Mouse (Mus musculus) liver, embryonic 11.5 days (tissue): Measurements from ENCODE around the gene Pkd1. TPM values are rescaled to one million over a fixed set of nuclear protein-coding genes. Genes with fewer than 3 reads are reported as not detected.
A peak's percentile ranks its signal among the peaks of the same experiment; 100 is the strongest.

Experiments
- ATAC-seq: fragments of 200-750 bp; cut with Nextera tagmentation; replicated peaks from 2 replicates; pipeline ENCODE4 v1.8.0; 2017; ENCODE audit warnings: moderate number of reproducible peaks, mild to moderate bottlenecking, moderate TSS enrichment, moderate library complexity; ENCODE audit not compliant: low FRiP score
- DNase-seq: peaks from one replicate; pipeline ENCODE4 v3.0.0-alpha.2; 2017; ENCODE audit warnings: low spot score
- H3K27ac ChIP-seq: fragments of 300-500 bp; sonication (generic); 2 replicates; pipeline ENCODE4 v1.5.1; 2014; ENCODE audit warnings: mild to moderate bottlenecking, low read depth, low read length, control low read depth
- H3K27me3 ChIP-seq: fragments of 300-500 bp; sonication (generic); replicated peaks from 2 replicates; pipeline ENCODE4 v1.6.1; 2014; ENCODE audit warnings: low read length, mixed read lengths; ENCODE audit not compliant: control insufficient read depth, insufficient read depth
- H3K36me3 ChIP-seq: fragments of 300-500 bp; sonication (generic); 2 replicates; pipeline ENCODE4 v1.6.1; 2014; ENCODE audit warnings: mild to moderate bottlenecking, low read length, moderate library complexity, mixed read lengths; ENCODE audit not compliant: control insufficient read depth, insufficient read depth
- H3K4me1 ChIP-seq: fragments of 300-500 bp; sonication (generic); replicated peaks from 2 replicates; pipeline ENCODE4 v1.6.1; 2014; ENCODE audit warnings: low read length, mixed read lengths; ENCODE audit not compliant: control insufficient read depth, insufficient read depth
- H3K4me2 ChIP-seq: fragments of 300-500 bp; sonication (generic); 2 replicates; pipeline ENCODE4 v1.6.1; 2014; ENCODE audit warnings: mild to moderate bottlenecking, control low read depth, moderate library complexity
- H3K4me3 ChIP-seq: fragments of 300-500 bp; sonication (generic); 2 replicates; pipeline ENCODE4 v1.5.1; 2014; ENCODE audit warnings: low read depth, low read length, control low read depth
- H3K9ac ChIP-seq: fragments of 300-500 bp; sonication (generic); 2 replicates; pipeline ENCODE4 v1.6.1; 2014; ENCODE audit warnings: low read depth, low read length, control low read depth
- H3K9me3 ChIP-seq: fragments of 300-500 bp; sonication (generic); 2 replicates; pipeline ENCODE4 v1.6.1; 2016; ENCODE audit warnings: low read length, inconsistent platforms, mixed read lengths; ENCODE audit not compliant: control insufficient read depth
- WGBS: fragments of 180-500 bp; shearing (Covaris S2); extraction: QIAGEN DNeasy Blood & Tissue Kit; methylation state at CpG from one replicate; pipeline ENCODE4 v1.1.7; 2014; 5-methylcytosine and 5-hydroxymethylcytosine counted together
- polyA plus RNA-seq: library from polyadenylated mRNA; unstranded; fragments of >200 nt; fragmentation: Nextera tagmentation; extraction: Ambion mirVana; gene quantifications from 2 replicates; pipeline ENCODE4 v1.2.1, GENCODE M21; 2014

Pkd1 gene
- polyA plus RNA-seq: 8.7 and 12.2 TPM in 2 replicates

DNA sequence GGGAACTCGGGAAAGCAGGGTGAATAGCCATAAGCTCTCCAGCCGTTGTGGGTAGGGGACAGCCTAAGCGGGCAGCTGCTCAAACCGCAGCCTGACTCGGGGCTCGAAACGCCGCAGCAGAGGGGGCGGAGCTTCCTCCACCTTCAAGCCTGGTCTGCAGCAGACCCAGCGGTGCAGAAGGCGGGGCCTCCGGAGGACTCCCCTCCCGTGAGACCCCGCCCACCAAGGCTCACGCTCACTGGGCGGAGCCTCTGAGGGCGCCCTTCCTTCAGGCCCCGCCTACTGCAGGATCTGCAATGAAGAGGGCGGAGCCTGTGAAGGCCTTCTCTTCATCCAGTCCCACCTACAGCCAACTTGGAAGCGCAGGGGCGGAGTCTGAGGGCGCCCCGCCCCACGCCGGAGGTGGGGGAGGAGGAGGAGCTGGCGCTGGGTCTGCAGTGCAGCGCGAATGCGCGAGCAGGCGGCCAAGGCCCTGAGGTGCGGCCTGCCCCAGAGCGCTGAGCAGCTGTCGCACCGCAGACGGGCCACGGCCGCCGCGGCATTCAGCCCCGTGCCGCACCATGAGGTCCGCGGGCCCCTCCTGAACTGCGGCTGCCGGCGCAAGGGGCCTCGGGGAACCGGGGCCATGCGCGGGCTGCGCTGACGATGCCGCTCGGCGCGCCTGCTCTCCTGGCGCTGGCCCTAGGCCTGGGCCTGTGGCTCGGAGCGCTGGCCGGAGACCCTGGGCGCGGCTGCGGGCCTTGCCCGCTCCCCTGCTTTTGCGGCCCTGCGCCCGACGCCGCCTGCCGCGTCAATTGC is at the start of gene Pkd1:
Gene Pkd1, plus strand, starts transcription at position 217 of the 798 bp plus-strand sequence.
- under 1% methylated on average over 62 of the region's 72 CpGs for WGBS

GRCm38 (mm10) chr17:24502208-24502607 is 47.4 kb upstream of the Pkd1 start:
- ATAC-seq (no peak), DNase-seq (no peak)
- H3K27ac ChIP-seq: no peak overlapping the region
- no peaks in the 10 kb centered on the region for H3K36me3 ChIP-seq
- no peak overlapping the region for H3K4me3 ChIP-seq
- 38% methylated on average over 11 of the region's 11 CpGs for WGBS
- H3K4me2 ChIP-seq: no peak overlapping the region
- peaks cover 7% of the 10 kb centered on the region for H3K4me1 ChIP-seq
- no peaks in the 10 kb centered on the region for H3K9me3 ChIP-seq
- no peaks in the 10 kb centered on the region for H3K27me3 ChIP-seq
- no peak overlapping the region; the same call in 1 of the 2 replicates for H3K9ac ChIP-seq

More for the DNA sequence above, at the start of gene Pkd1:
- H3K9me3 ChIP-seq: no peaks in the 10 kb centered on the region
- H3K27ac ChIP-seq: peak within 1 kb of the TSS; percentile 93
- H3K4me2 ChIP-seq: peak within 1 kb of the TSS; percentile 96
- H3K36me3 ChIP-seq: no peaks in the 10 kb centered on the region
- peak; percentile 100 for DNase-seq
- ATAC-seq: peak; percentile 93
- peak within 1 kb of the TSS; percentile 92 for H3K9ac ChIP-seq
- H3K27me3 ChIP-seq: no peaks in the 10 kb centered on the region
- peak within 1 kb of the TSS; percentile 93 for H3K4me3 ChIP-seq
- H3K4me1 ChIP-seq: peaks cover 7% of the 10 kb centered on the region

DNA sequence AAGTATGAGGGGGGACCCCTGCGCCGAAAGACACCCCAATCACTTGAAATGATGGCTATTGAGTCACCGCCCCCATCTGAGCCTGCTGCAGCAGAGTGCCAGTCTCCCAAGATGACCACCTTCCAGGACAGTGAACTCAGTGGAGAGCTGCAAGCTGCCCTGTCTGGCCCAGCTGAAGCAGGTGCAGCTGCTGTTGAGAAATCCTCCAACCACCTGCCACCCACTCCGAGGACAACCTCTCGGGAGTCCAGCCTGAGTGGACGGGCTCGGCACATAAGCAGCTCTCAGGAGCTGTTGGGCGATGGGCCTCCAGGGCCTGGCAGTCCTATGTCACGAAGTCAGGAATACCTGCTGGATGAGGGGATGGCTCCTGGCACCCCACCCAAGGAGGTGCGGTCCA is 45.5 kb upstream of the Pkd1 start:
- Histone ChIP-seq H3K27ac (no peak overlapping the region), H3K4me3 (no peak overlapping the region), H3K4me1 (peaks cover 10% of the 10 kb centered on the region), H3K9me3 (no peaks in the 10 kb centered on the region), H3K4me2 (no peak overlapping the region), H3K36me3 (peaks cover 1% of the 10 kb centered on the region), H3K27me3 (no peaks in the 10 kb centered on the region), H3K9ac (no peak overlapping the region)
- 93% methylated on average over 10 of the region's 10 CpGs for whole genome bisulfite sequencing
- DNase-seq (no peak), ATAC-seq (no peak)

- Histone ChIP-seq H3K4me3 (no peak overlapping the region), H3K36me3 (peaks cover 14% of the 10 kb centered on the region), H3K9me3 (no peaks in the 10 kb centered on the region), H3K27ac (no peak overlapping the region), H3K4me1 (peaks cover 10% of the 10 kb centered on the region), H3K9ac (no peak overlapping the region), H3K27me3 (no peaks in the 10 kb centered on the region), H3K4me2 (no peak overlapping the region)
- DNase-seq (no peak), ATAC-seq (no peak)
- 90% methylated on average over 30 of the region's 30 CpGs for WGBS
Measured at GRCm38 (mm10) chr17:24505286-24505955, 44.2 kb upstream of the Pkd1 start.

DNA sequence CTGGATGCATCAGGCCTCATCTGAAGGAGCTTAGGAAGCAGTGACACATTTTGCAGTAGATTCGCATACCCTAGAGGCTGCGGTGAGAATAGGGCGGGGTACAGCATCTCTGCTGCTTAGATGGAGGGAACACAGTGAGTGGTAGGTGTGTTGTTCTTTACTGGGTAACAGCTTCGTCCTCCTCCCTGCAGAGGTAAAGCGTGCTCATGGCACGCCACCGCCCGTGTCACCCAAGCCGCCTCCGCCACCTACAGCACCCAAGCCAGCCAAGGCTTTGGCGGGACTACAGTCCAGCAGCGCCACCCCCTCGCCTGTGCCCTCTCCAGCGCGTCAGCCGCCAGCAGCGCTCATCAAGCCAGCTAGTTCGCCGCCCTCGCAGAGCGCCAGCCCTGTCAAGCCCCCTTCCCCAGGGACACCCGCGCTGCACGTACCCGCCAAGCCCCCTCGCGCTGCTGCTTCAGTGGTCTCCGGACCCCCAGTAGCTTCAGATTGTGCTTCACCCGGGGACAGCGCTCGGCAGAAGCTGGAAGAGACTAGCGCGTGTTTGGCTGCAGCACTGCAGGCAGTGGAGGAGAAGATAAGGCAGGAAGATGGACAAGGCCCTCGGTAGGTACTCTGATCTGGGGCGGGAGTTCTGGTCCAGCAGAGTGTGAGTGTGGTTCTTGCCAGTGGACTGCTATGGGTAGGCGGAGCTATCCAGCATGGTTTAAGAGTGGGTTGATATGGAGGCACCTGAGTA is 43.1 kb upstream of the Pkd1 start:
- H3K4me1 ChIP-seq: peaks cover 10% of the 10 kb centered on the region
- H3K27ac ChIP-seq: no peak overlapping the region
- H3K9ac ChIP-seq: peak overlapping the region; percentile 17; the same call in 1 of the 2 replicates
- no peaks in the 10 kb centered on the region for H3K9me3 ChIP-seq
- H3K4me2 ChIP-seq: peak overlapping the region; percentile 56
- peaks cover 20% of the 10 kb centered on the region for H3K36me3 ChIP-seq
- peak overlapping the region; percentile 30 for H3K4me3 ChIP-seq
- ATAC-seq (peak; percentile 23; the same call in 1 of the 2 replicates), DNase-seq (peak; percentile 47)
- no peaks in the 10 kb centered on the region for H3K27me3 ChIP-seq
- 31% methylated on average over 36 of the region's 36 CpGs for WGBS

DNA sequence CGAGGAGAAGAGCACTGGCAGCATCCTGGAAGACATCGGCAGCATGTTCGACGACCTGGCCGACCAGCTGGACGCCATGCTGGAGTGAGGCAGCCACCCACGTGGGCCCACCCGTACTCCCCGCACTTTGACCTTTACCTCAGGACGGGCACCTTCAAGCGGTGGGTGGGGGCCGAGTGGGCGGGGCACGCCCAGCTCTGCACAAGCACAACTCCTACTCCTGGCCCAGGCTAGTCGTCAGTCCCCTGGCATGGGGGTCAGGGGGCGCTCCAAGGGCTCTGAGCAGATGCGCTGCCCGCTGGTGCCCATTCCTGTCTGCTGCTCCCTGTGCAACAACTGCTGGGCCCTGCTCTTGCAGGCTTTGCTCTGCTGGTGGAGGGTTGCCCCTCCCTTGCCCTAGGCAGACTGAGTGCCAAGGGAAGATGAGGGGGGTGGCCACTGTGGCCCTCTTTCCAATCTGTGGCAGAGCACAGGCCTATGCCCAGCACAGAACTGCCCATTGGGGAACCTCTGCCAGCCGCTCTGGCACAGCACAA is 42.4 kb upstream of the Pkd1 start:
- H3K9me3 ChIP-seq: no peaks in the 10 kb centered on the region
- H3K27me3 ChIP-seq: no peaks in the 10 kb centered on the region
- no peak for DNase-seq
- peak overlapping the region; percentile 30; the same call in 1 of the 2 replicates for H3K4me3 ChIP-seq
- WGBS: 52% methylated on average over 17 of the region's 19 CpGs
- peak; percentile 29; the same call in 1 of the 2 replicates for ATAC-seq
- peak overlapping the region; percentile 56 for H3K4me2 ChIP-seq
- peaks cover 10% of the 10 kb centered on the region for H3K4me1 ChIP-seq
- peaks cover 27% of the 10 kb centered on the region for H3K36me3 ChIP-seq
- H3K9ac ChIP-seq: no peak overlapping the region
- H3K27ac ChIP-seq: no peak overlapping the region

DNA sequence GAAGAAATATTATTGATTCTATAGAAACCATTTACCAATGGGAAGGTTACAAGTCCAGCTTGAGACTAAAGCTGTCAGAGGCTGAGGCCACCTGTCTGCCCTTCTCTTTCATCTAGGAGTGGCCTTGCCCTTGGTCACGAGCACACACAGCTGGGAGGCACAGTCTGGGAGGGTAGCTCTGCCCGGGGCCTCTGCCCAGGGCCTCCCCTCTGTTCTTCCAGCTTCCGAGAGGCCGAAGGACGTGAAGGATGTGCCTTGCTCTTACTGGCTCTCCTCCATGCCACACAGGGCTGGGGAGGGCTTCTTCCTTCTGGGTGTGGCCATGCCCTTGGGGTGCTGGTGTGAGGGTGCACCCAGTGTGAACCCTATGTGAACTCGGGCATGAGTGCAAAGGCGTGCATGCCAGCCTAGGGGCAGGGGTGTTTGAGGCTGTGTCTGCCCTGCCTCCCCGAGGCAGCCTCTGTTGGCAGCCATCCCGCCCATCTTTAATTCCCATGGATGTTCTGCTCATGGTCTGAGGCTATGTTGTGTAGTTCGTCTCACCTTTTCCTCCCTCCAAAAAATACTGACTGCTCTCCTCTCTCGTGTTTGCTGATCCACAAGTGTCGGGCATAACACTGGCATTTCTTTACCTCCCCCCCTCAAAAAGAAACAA is 41.7 kb upstream of the Pkd1 start:
- Histone ChIP-seq H3K36me3 (peaks cover 27% of the 10 kb centered on the region), H3K9me3 (no peaks in the 10 kb centered on the region), H3K4me3 (no peak overlapping the region), H3K27me3 (no peaks in the 10 kb centered on the region), H3K4me1 (peaks cover 10% of the 10 kb centered on the region), H3K9ac (no peak overlapping the region), H3K27ac (no peak overlapping the region), H3K4me2 (no peak overlapping the region)
- 75% methylated on average over 12 of the region's 12 CpGs for WGBS
- DNase-seq (no peak), ATAC-seq (no peak)

- DNase-seq (no peak), ATAC-seq (peak; percentile 59)
- H3K4me3 ChIP-seq: no peak overlapping the region
- H3K4me1 ChIP-seq: no peaks in the 10 kb centered on the region
- no peak overlapping the region for H3K4me2 ChIP-seq
- H3K9ac ChIP-seq: no peak overlapping the region
- H3K36me3 ChIP-seq: peaks cover 43% of the 10 kb centered on the region
- H3K27ac ChIP-seq: no peak overlapping the region
- H3K27me3 ChIP-seq: no peaks in the 10 kb centered on the region
- WGBS: 65% methylated on average over 5 of the region's 5 CpGs
- H3K9me3 ChIP-seq: no peaks in the 10 kb centered on the region
Measured at GRCm38 (mm10) chr17:24513609-24514008, 36.0 kb upstream of the Pkd1 start.
